Mouse (Mus musculus) midbrain, embryonic 16.5 days (tissue): ENCODE results near the gene Fam214b. TPM values are rescaled to one million over a fixed set of nuclear protein-coding genes. Genes with fewer than 3 reads are reported as not detected.

Experiments used
- ATAC-seq: fragments of 200-750 bp; cut with Nextera tagmentation; 2 replicates; pipeline ENCODE4 v1.8.0; 2017; ENCODE audit warnings: moderate TSS enrichment
- H3K27ac ChIP-seq: fragments of 300-500 bp; sonication (generic); 2 replicates; pipeline ENCODE4 v1.5.1; 2014; ENCODE audit warnings: mild to moderate bottlenecking, low read length, mixed read lengths
- H3K27me3 ChIP-seq: fragments of 300-500 bp; sonication (generic); 2 replicates; pipeline ENCODE4 v1.6.1; 2014; ENCODE audit warnings: low read depth, low read length, mixed read lengths; ENCODE audit not compliant: control insufficient read depth, insufficient read depth
- H3K36me3 ChIP-seq: fragments of 300-500 bp; sonication (generic); 2 replicates; pipeline ENCODE4 v1.6.1; 2014; ENCODE audit warnings: mild to moderate bottlenecking, low read length, moderate library complexity, mixed read lengths; ENCODE audit not compliant: control insufficient read depth, insufficient read depth
- H3K4me1 ChIP-seq: fragments of 300-500 bp; sonication (generic); 2 replicates; pipeline ENCODE4 v1.6.1; 2014; ENCODE audit warnings: mild to moderate bottlenecking, low read length, mixed read lengths; ENCODE audit not compliant: control insufficient read depth, insufficient read depth
- H3K4me2 ChIP-seq: fragments of 300-500 bp; sonication (generic); 2 replicates; pipeline ENCODE4 v1.6.1; 2014; ENCODE audit warnings: mild to moderate bottlenecking, low read length, mixed read lengths
- H3K4me3 ChIP-seq: fragments of 300-500 bp; sonication (generic); 2 replicates; pipeline ENCODE4 v1.5.1; 2014; ENCODE audit warnings: low read depth, mild to moderate bottlenecking, low read length, moderate library complexity, mixed read lengths
- H3K9ac ChIP-seq: fragments of 300-500 bp; sonication (generic); 2 replicates; pipeline ENCODE4 v1.6.1; 2014; ENCODE audit warnings: low read depth, low read length, mixed read lengths
- H3K9me3 ChIP-seq: fragments of 300-500 bp; sonication (generic); replicated peaks from 2 replicates; pipeline ENCODE4 v1.6.1; 2014; ENCODE audit warnings: mild to moderate bottlenecking, low read length, mixed read lengths; ENCODE audit not compliant: control insufficient read depth, poor library complexity, severe bottlenecking
- WGBS: fragments of 180-500 bp; shearing (Covaris S2); extraction: QIAGEN DNeasy Blood & Tissue Kit; methylation state at CpG from one replicate; pipeline ENCODE4 v1.1.7; 2014; 5-methylcytosine and 5-hydroxymethylcytosine counted together
- polyA plus RNA-seq: library from polyadenylated mRNA; unstranded; fragments of >200 nt; fragmentation: Nextera tagmentation; extraction: Ambion mirVana; gene quantifications from 2 replicates; pipeline ENCODE4 v1.2.1, GENCODE M21; 2015

The Fam214b gene
- polyA plus RNA-seq, 1 experiment from 2014 or later: 43.4 TPM

GRCm38 (mm10) chr4:43040881-43041547, 5.0 kb downstream of the Fam214b start:
- Histone ChIP-seq H3K4me2 (peak overlapping the region; percentile 22), H3K4me3 (no peak overlapping the region), H3K9ac (no peak overlapping the region), H3K9me3 (no peaks in the 10 kb centered on the region), H3K27ac (peak overlapping the region; percentile 45; the same call in 1 of the 2 replicates), H3K27me3 (no peaks in the 10 kb centered on the region), H3K36me3 (peaks cover 4% of the 10 kb centered on the region), H3K4me1 (peaks cover 51% of the 10 kb centered on the region)
- WGBS: 62% methylated on average over 9 of the region's 9 CpGs
- no peak for ATAC-seq

- Histone ChIP-seq H3K4me2 (peak overlapping the region; percentile 94), H3K4me3 (peak overlapping the region; percentile 81), H3K9me3 (no peaks in the 10 kb centered on the region), H3K36me3 (peaks cover 7% of the 10 kb centered on the region), H3K9ac (peak overlapping the region; percentile 87), H3K27ac (peak overlapping the region; percentile 84), H3K4me1 (peaks cover 50% of the 10 kb centered on the region), H3K27me3 (no peaks in the 10 kb centered on the region)
- peak; percentile 97 for ATAC-seq
- WGBS: 0% methylated on average over 24 of the region's 25 CpGs
Observed at GRCm38 (mm10) chr4:43040114-43040572, 5.9 kb downstream of the Fam214b start.

DNA sequence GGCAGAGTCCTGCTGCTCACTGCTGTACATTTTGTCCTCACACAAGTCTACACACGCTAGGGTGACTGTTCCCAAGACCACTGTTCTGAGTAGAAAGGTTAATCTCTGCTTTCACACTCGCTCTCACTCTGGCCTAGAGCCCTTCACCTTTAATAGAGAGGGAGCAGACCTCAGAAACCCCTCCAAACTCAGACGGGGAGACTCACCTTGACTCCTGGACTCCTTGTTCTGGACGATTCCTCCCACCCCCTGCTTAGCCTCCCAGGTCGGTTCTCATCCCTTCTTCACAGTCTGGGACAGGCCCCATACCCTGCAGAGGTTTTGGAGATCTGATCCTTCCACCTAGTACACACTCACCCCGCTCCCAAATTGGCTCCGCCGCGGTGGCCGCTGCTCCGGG, 6.4 kb downstream of the Fam214b start:
- Histone ChIP-seq H3K4me1 (peaks cover 44% of the 10 kb centered on the region), H3K27me3 (no peaks in the 10 kb centered on the region), H3K4me2 (peak overlapping the region; percentile 94), H3K36me3 (peaks cover 9% of the 10 kb centered on the region), H3K9ac (peak overlapping the region; percentile 87), H3K27ac (peak overlapping the region; percentile 84), H3K9me3 (no peaks in the 10 kb centered on the region), H3K4me3 (peak overlapping the region; percentile 81)
- peak; percentile 34 for ATAC-seq
- WGBS: 1% methylated on average over 11 of the region's 11 CpGs

DNA sequence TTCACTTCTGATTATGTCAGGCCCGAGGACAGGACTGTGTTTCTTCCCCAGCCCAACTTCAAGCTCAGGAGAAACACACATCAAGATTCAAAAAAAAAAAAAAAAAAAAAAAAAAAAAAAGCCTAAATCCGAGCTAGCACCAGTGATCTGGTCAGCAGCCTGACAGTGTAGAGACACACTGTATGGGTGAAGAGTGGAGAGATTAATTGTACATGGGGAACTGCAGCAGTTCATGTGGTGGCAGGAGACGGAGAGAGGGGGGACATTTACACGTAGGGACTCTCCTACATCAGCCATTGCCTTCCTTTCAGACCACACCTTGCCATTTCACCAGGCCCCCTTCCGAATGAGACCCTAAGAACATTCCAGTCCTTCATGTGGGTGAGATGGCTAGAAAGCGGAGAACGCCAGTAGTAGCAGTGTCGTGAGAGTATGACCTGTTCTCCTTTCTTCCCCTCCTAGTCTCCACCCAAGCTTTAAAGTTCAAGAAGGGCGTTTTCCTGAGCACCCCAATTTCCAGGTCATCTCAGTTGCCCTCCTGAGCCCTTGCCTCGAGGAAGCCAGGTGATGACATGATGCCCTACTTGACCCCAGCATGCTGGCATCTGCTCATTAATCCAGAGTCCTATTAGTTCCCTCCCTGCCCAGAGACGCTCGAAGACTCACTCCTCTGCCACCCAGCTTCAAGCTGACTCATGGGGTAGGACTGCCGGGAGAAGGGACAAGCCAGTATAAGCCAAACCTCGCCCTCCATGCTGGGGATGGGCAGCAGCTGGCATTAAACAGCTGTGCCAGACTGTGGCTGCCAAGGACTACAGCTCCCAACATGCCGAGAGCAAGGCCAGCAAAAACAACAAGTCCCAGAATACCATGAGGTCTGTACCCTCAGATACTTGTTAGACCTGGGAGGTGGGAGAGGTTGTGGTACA, 7.2 kb downstream of the Fam214b start:
- Histone ChIP-seq H3K27ac (peak overlapping the region; percentile 84), H3K36me3 (peaks cover 14% of the 10 kb centered on the region), H3K4me1 (peaks cover 37% of the 10 kb centered on the region), H3K9me3 (no peaks in the 10 kb centered on the region), H3K9ac (peak overlapping the region; percentile 87), H3K4me2 (peak overlapping the region; percentile 94), H3K4me3 (peak overlapping the region; percentile 81), H3K27me3 (no peaks in the 10 kb centered on the region)
- WGBS: 56% methylated on average over 15 of the region's 15 CpGs
- ATAC-seq: no peak

DNA sequence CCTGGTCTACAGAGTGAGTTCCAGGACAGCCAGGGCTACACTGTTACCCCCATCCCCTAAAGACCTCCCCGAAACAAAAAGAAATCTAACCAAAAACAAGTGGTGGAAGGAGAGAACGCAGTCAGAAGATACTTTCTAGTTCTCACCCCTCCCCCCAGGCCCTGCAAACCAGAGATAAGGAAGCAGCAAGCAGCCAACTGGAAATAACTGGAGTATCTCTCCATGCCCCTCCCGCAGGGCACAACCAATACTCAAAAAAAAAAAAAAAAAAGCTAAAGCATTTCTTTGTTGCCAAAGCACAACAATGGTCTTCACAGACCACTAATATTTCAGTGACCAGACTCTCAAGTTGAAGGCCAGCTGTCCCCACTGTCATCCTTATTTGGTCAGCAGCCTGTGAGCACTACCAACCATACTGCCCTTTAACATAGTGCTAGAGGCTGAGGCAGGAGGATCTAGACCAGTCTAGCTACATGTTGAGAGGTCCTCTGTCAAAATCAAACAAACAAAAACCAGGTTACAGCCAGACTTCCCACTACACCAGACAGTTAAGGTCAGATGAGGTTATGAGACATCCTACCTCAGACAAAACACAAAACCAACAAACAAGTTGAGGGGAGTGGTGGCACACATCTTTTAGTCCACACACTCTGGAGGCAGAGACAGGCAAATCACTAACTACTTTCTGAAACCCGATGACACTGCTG, 8.0 kb downstream of the Fam214b start:
- Histone ChIP-seq H3K27me3 (no peaks in the 10 kb centered on the region), H3K4me2 (peak overlapping the region; percentile 19; the same call in 1 of the 2 replicates), H3K4me3 (no peak overlapping the region), H3K27ac (no peak overlapping the region), H3K36me3 (peaks cover 21% of the 10 kb centered on the region), H3K9ac (no peak overlapping the region), H3K9me3 (no peaks in the 10 kb centered on the region), H3K4me1 (peaks cover 30% of the 10 kb centered on the region)
- WGBS: 64% methylated on average over 4 of the region's 4 CpGs
- ATAC-seq: no peak

DNA sequence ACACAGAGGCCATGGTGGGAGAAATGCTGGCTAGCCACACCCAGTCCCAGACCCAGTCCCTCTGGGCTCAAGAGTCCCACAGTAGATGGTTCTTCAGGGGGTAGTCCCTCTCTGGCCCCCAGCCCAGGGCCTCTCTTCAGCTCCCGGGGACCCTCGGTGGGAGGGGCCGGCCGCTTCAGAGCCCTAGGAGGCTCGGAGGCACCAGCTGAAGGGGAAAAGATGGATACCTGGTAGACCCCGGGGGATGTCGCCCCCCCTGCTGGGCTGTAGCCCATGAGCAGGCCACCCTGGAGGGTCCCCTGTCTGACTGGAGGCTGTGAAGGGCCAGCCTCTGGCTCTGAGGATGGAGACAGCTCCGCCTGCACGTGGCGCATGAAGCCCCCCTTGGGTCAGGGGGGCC, 9.7 kb downstream of the Fam214b start:
- no peak overlapping the region for H3K4me3 ChIP-seq
- ATAC-seq: no peak
- no peak overlapping the region for H3K9ac ChIP-seq
- H3K4me1 ChIP-seq: peaks cover 41% of the 10 kb centered on the region
- H3K4me2 ChIP-seq: no peak overlapping the region
- WGBS: 98% methylated on average over 9 of the region's 10 CpGs
- no peaks in the 10 kb centered on the region for H3K9me3 ChIP-seq
- peaks cover 21% of the 10 kb centered on the region for H3K36me3 ChIP-seq
- no peak overlapping the region for H3K27ac ChIP-seq
- H3K27me3 ChIP-seq: no peaks in the 10 kb centered on the region

- H3K4me2 ChIP-seq: no peak overlapping the region
- no peak overlapping the region for H3K4me3 ChIP-seq
- H3K27ac ChIP-seq: no peak overlapping the region
- no peaks in the 10 kb centered on the region for H3K9me3 ChIP-seq
- ATAC-seq: no peak
- 90% methylated on average over 6 of the region's 6 CpGs for WGBS
- no peak overlapping the region for H3K9ac ChIP-seq
- peaks cover 21% of the 10 kb centered on the region for H3K36me3 ChIP-seq
- peaks cover 39% of the 10 kb centered on the region for H3K4me1 ChIP-seq
- H3K27me3 ChIP-seq: no peaks in the 10 kb centered on the region
Observed at GRCm38 (mm10) chr4:43035851-43036250, 10.2 kb downstream of the Fam214b start.

DNA sequence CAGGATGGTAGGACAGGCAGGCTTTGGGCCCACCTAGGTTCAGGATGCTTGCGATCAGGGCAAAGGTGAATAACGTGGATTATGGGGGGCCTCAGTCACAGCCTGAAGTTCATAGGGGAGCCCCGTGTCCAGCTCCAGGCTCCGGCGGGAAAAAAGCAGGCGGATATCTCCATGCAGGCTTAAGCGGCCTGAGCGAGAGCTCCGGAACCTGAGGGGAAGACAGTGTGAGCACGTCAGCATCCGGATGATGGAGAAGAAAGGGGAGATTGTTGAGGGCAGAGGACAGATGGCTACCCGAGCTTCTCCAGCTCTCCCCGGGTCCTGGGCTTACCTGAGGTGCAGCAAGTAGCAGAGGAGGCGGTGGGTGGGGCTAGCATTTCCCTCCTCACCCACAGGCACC, 12.5 kb downstream of the Fam214b start:
- H3K9me3 ChIP-seq: no peaks in the 10 kb centered on the region
- H3K9ac ChIP-seq: no peak overlapping the region
- H3K27ac ChIP-seq: no peak overlapping the region
- 91% methylated on average over 14 of the region's 14 CpGs for WGBS
- no peak for ATAC-seq
- H3K36me3 ChIP-seq: peaks cover 23% of the 10 kb centered on the region
- H3K4me2 ChIP-seq: no peak overlapping the region
- no peaks in the 10 kb centered on the region for H3K27me3 ChIP-seq
- no peak overlapping the region for H3K4me3 ChIP-seq
- peaks cover 31% of the 10 kb centered on the region for H3K4me1 ChIP-seq
